Mouse (Mus musculus): ENCODE data around the gene Vmn1r119.
"Not testable (repeated sequence)": the region's sequence is repeated elsewhere in the genome, so short reads cannot be mapped to it uniquely, and the experiment has no call there.

Vmn1r119 gene

DNA sequence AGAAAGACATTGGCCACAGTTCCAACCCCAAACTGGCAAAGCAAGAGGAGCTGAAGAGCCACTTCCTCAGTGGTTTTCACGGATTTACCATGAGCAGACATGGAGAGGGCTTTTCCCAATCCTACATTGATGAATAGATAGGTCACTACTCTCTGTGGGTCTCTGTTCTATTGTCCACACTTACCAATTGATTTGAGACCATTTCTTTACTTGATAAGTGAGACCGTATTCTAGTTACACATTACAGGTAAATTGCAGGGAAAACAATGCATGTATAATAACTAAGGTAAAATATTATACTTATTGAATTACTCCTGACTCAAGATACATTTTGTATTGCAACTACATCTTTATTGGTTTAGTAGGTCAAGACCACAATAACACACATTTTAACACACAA is at the start of gene Vmn1r119:
Gene Vmn1r119 (minus strand): TSS at position 101 of the 400 bp plus-strand sequence.
- in situ Hi-C loops (cut with MseI, MboI), result not testable (repeated sequence)

DNA sequence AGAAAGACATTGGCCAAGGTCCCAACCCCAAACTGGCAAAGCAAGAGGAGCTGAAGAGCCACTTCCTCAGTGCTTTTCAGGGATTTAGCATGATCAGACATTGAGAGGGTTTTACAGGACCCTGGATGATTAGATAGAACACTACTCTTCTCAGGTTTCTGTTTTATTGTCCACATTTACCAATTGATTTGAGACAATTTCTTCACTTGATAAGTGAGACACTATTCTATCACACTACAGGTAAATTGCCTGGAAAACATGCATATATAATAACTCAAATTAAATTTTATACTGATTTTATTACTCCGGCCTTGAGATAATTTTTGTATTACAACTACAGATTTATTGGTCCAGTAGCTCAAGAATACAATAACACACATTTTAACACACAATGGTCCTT is 41.4 kb upstream of the Vmn1r119 start, which contains the start of gene Vmn1r120:
Gene Vmn1r120 (minus strand): TSS at position 101 of the 400 bp plus-strand sequence.
- in situ Hi-C loops (cut with MseI, MboI), result not testable (repeated sequence)
